Mouse (Mus musculus): ENCODE results near the gene Akr1cl.

DNA sequence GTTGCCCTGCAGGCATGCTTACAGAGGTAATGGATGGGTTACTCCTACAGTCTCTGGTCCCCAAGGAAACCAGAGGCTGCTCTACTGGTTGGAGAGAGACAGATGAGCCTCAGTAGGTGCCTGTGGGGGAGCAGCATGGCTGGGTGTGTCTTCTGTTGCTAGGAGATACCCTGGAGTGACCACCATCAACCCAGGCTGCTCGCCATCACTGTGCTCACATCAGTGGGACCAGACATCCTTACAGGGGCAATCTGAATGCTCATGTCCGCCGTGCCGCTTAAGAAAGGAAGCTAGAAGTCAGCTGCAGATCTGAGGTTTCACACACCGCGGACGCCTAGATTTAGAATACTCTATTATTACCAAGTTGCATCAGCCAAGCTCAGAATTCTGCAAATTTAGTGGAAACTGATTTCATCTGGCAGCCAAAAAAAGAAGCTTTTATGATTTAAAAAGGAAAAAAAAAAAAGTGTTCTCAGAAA lies 54.2 kb downstream of the Akr1cl start:
- TF ChIP-seq GATA1 (IDR thresholded peaks at IDR 0.05; ENCODE audit: low read length) (no peak), TAL1 (IDR thresholded peaks at IDR 0.05; ENCODE audit: low read length) (no peak)

Data from erythroblast, embryonic 14.5 days (primary cell).